Mouse (Mus musculus): Measurements from ENCODE around the gene Trim25. TPM values are rescaled to one million over a fixed set of nuclear protein-coding genes. Genes with fewer than 3 reads are reported as not detected.

Gene Trim25
- total and polyA plus RNA-seq, 3 experiments = 22.2 to 43.0 TPM; not detected in 1

- Histone ChIP-seq H3K9me3 (replicated peaks; ENCODE audit: insufficient read depth, low read length) (no peaks in the 10 kb centered on the region), H3K4me3 (ENCODE audit: control insufficient read depth in 1 of 2, insufficient read depth in 1 of 2, low read depth in 2 of 2, low read length in 2 of 2) (no peak overlapping the region), H3K27ac (ENCODE audit: control insufficient read depth, low read depth, low read length) (no peak overlapping the region), H3K36me3 (ENCODE audit: control insufficient read depth in 1 of 2, insufficient read depth in 2 of 2, low read length in 2 of 2) (peaks cover 0 to 5% of the 10 kb centered on the region in 2 experiments; a peak in 2 of 4 replicates), H3K4me1 (ENCODE audit: control insufficient read depth in 1 of 2, insufficient read depth in 2 of 2, low read length in 2 of 2) (no peaks in the 10 kb centered on the region), H3K9ac (ENCODE audit: control insufficient read depth, low read depth, low read length, poor library complexity, severe bottlenecking) (no peak overlapping the region), H3K79me2 (ENCODE audit: control insufficient read depth, insufficient read depth, low read length, poor library complexity) (no peaks in the 10 kb centered on the region), H3K27me3 (ENCODE audit: control insufficient read depth in 1 of 2, insufficient read depth in 2 of 2, low read length in 2 of 2) (no peaks in the 10 kb centered on the region)
- DNase-seq (ENCODE audit: low read depth, low spot score) = peak; percentile 40
- TF ChIP-seq GATA1 (IDR thresholded peaks at IDR 0.05; ENCODE audit: low read depth, low read length) = no peak
- TF ChIP-seq JUND (IDR thresholded peaks at IDR 0.05; ENCODE audit: low read depth, low read length) = no peak
- TF ChIP-seq BHLHE40 (IDR thresholded peaks at IDR 0.05; ENCODE audit: borderline replicate concordance, low read depth, low read length) = no peak
- TF ChIP-seq NRF1 (IDR thresholded peaks at IDR 0.05; ENCODE audit: insufficient read depth, low read depth, low read length, poor library complexity, severe bottlenecking) = no peak
- no peak for TF ChIP-seq CHD2 (IDR thresholded peaks at IDR 0.05; ENCODE audit: low read length)
- TF ChIP-seq KAT2A (conservative IDR thresholded peaks at IDR 0.05; ENCODE audit: low read depth, low read length) = no peak
- peak; percentile 53 to 59 (median 57) for TF ChIP-seq CTCF (IDR thresholded peaks at IDR 0.05 in 2 of 3, conservative IDR thresholded peaks at IDR 0.05 in 1 of 3; ENCODE audit: control insufficient read depth in 1 of 3, insufficient read depth in 1 of 3, low read depth in 2 of 3, low read length in 3 of 3, poor library complexity in 1 of 3, severe bottlenecking in 1 of 3)
These were observed 12.6 kb upstream of the Trim25 start for GRCm38 (mm10) chr11:88986616-88987015.

GRCm38 (mm10) chr11:88988956-88989355 is 10.2 kb upstream of the Trim25 start:
- peaks cover 2 to 3% of the 10 kb centered on the region in 2 experiments; a peak in 3 of 4 replicates for H3K36me3 ChIP-seq (ENCODE audit: control insufficient read depth in 1 of 2, insufficient read depth in 2 of 2, low read length in 2 of 2)
- no peak for DNase-seq (ENCODE audit: low read depth, low spot score)
- H3K4me1 ChIP-seq (ENCODE audit: control insufficient read depth in 1 of 2, insufficient read depth in 2 of 2, low read length in 2 of 2) = peaks cover 0 to 3% of the 10 kb centered on the region in 2 experiments; a peak in 2 of 4 replicates
- H3K9ac ChIP-seq (ENCODE audit: control insufficient read depth, low read depth, low read length, poor library complexity, severe bottlenecking) = no peak overlapping the region
- no peaks in the 10 kb centered on the region for H3K9me3 ChIP-seq (replicated peaks; ENCODE audit: insufficient read depth, low read length)
- no peaks in the 10 kb centered on the region for H3K27me3 ChIP-seq (ENCODE audit: control insufficient read depth in 1 of 2, insufficient read depth in 2 of 2, low read length in 2 of 2)
- H3K79me2 ChIP-seq (ENCODE audit: control insufficient read depth, insufficient read depth, low read length, poor library complexity) = no peaks in the 10 kb centered on the region
- TF ChIP-seq CTCF (IDR thresholded peaks at IDR 0.05 in 2 of 3, conservative IDR thresholded peaks at IDR 0.05 in 1 of 3; ENCODE audit: control insufficient read depth in 1 of 3, insufficient read depth in 1 of 3, low read depth in 2 of 3, low read length in 3 of 3, poor library complexity in 1 of 3, severe bottlenecking in 1 of 3) = 0 out of 6 replicates have a peak, but pooled peaks of 1 of the 3 experiments have one; percentile 1
- no peak for TF ChIP-seq ZKSCAN1 (IDR thresholded peaks at IDR 0.05; ENCODE audit: low read depth, low read length)
- no peak overlapping the region for H3K4me3 ChIP-seq (ENCODE audit: control insufficient read depth in 1 of 2, insufficient read depth in 1 of 2, low read depth in 2 of 2, low read length in 2 of 2)
- H3K27ac ChIP-seq (ENCODE audit: control insufficient read depth, low read depth, low read length) = no peak overlapping the region

- Histone ChIP-seq H3K27ac (ENCODE audit: control insufficient read depth, low read depth, low read length) (no peak overlapping the region), H3K36me3 (ENCODE audit: control insufficient read depth in 1 of 2, insufficient read depth in 2 of 2, low read length in 2 of 2) (peaks cover 3 to 8% of the 10 kb centered on the region in 2 experiments)
- DNase-seq (ENCODE audit: low read depth, low spot score) = peak; percentile 68
These were observed 9.6 kb upstream of the Trim25 start for GRCm38 (mm10) chr11:88989530-88989929.

More at GRCm38 (mm10) chr11:88989530-88989929, 9.6 kb upstream of the Trim25 start:
- Histone ChIP-seq H3K79me2 (ENCODE audit: control insufficient read depth, insufficient read depth, low read length, poor library complexity) (no peaks in the 10 kb centered on the region), H3K4me3 (ENCODE audit: control insufficient read depth in 1 of 2, insufficient read depth in 1 of 2, low read depth in 2 of 2, low read length in 2 of 2) (no peak overlapping the region), H3K9ac (ENCODE audit: control insufficient read depth, low read depth, low read length, poor library complexity, severe bottlenecking) (no peak overlapping the region), H3K9me3 (replicated peaks; ENCODE audit: insufficient read depth, low read length) (no peaks in the 10 kb centered on the region), H3K4me1 (ENCODE audit: control insufficient read depth in 1 of 2, insufficient read depth in 2 of 2, low read length in 2 of 2) (peaks cover 0 to 9% of the 10 kb centered on the region in 2 experiments; a peak in 3 of 4 replicates), H3K27me3 (ENCODE audit: control insufficient read depth in 1 of 2, insufficient read depth in 2 of 2, low read length in 2 of 2) (no peaks in the 10 kb centered on the region)
- TF ChIP-seq SIN3A (IDR thresholded peaks at IDR 0.05; ENCODE audit: low read length) (no peak), MEF2A (IDR thresholded peaks at IDR 0.05; ENCODE audit: extremely low read depth, insufficient replicate concordance, low read depth, low read length, poor library complexity, severe bottlenecking) (no peak), RAD21 (IDR thresholded peaks at IDR 0.05; ENCODE audit: low read depth, low read length) (peak; percentile 48), SMC3 (IDR thresholded peaks at IDR 0.05; ENCODE audit: low read depth, low read length) (peak; percentile 38; the same call in 1 of the 2 replicates), ZKSCAN1 (IDR thresholded peaks at IDR 0.05; ENCODE audit: low read depth, low read length) (no peak), POLR2AphosphoS2 (IDR thresholded peaks at IDR 0.05; ENCODE audit: low read length) (no peak), EP300 (IDR thresholded peaks at IDR 0.05; ENCODE audit: low read depth in 1 of 2, low read length in 2 of 2) (no peak), TAL1 (IDR thresholded peaks at IDR 0.05; ENCODE audit: low read length) (no peak), CTCF (IDR thresholded peaks at IDR 0.05 in 2 of 3, conservative IDR thresholded peaks at IDR 0.05 in 1 of 3; ENCODE audit: control insufficient read depth in 1 of 3, insufficient read depth in 1 of 3, low read depth in 2 of 3, low read length in 3 of 3, poor library complexity in 1 of 3, severe bottlenecking in 1 of 3) (peak; percentile 11 to 49 (median 15); a peak in 2 of 6 replicates), HCFC1 (IDR thresholded peaks at IDR 0.05; ENCODE audit: low read depth, low read length) (no peak), CHD2 (IDR thresholded peaks at IDR 0.05; ENCODE audit: low read length) (no peak), TCF12 (IDR thresholded peaks at IDR 0.05; ENCODE audit: low read depth, low read length) (no peak), TBP (IDR thresholded peaks at IDR 0.05; ENCODE audit: low read depth, low read length) (no peak), MAX (IDR thresholded peaks at IDR 0.05; ENCODE audit: low read length) (no peak), RCOR1 (IDR thresholded peaks at IDR 0.05; ENCODE audit: low read depth, low read length) (no peak)
